Mouse (Mus musculus) cortical plate, adult 2 months (tissue): ENCODE results near the gene Utp4. TPM values are rescaled to one million over a fixed set of nuclear protein-coding genes. Genes with fewer than 3 reads are reported as not detected.
A peak's percentile ranks its signal among the peaks of the same experiment; 100 is the strongest.

ENCODE experiments used
- H3K27ac ChIP-seq: fragments of 200-500 bp; 2 replicates; pipeline ENCODE4 v1.5.1; 2012; ENCODE audit warnings: low read length, control low read depth, inconsistent platforms; ENCODE audit not compliant: insufficient read depth
- H3K4me1 ChIP-seq: fragments of 200-500 bp; 2 replicates; pipeline ENCODE4 v1.6.1; 2011; ENCODE audit warnings: low read length; ENCODE audit not compliant: control insufficient read depth, insufficient read depth
- H3K4me3 ChIP-seq: fragments of 200-500 bp; 2 replicates; pipeline ENCODE4 v1.5.1; 2011; ENCODE audit warnings: mild to moderate bottlenecking, low read length, control low read depth; ENCODE audit not compliant: insufficient read depth
- CTCF ChIP-seq: fragments of 200-500 bp; IDR thresholded peaks from 2 replicates; pipeline ENCODE4 v1.5.1; 2011; ENCODE audit warnings: mild to moderate bottlenecking, control low read depth, low read length; ENCODE audit not compliant: insufficient read depth; ENCODE audit errors: extremely low read depth
- POLR2A ChIP-seq: fragments of 200-500 bp; IDR thresholded peaks from 2 replicates; pipeline ENCODE4 v1.6.1; 2011; ENCODE audit warnings: mild to moderate bottlenecking, low read length, control low read depth; ENCODE audit not compliant: insufficient read depth; ENCODE audit errors: extremely low read depth
- polyA plus RNA-seq: library from polyadenylated mRNA; depleted of rRNA; stranded (reverse); fragments of >200 nt; gene quantifications from 2 replicates; pipeline ENCODE4 v1.2.3, GENCODE M21; 2012

Gene Utp4
- polyA plus RNA-seq, 1 experiment, result 30.6 TPM

GRCm38 (mm10) chr8:106899473-106899872 is 6.0 kb downstream of the Utp4 start:
- Histone ChIP-seq H3K4me1 (peaks cover 2% of the 10 kb centered on the region; the same call in 1 of the 2 replicates), H3K4me3 (no peak overlapping the region), H3K27ac (no peak overlapping the region)
- TF ChIP-seq POLR2A (no peak), CTCF (no peak)

DNA sequence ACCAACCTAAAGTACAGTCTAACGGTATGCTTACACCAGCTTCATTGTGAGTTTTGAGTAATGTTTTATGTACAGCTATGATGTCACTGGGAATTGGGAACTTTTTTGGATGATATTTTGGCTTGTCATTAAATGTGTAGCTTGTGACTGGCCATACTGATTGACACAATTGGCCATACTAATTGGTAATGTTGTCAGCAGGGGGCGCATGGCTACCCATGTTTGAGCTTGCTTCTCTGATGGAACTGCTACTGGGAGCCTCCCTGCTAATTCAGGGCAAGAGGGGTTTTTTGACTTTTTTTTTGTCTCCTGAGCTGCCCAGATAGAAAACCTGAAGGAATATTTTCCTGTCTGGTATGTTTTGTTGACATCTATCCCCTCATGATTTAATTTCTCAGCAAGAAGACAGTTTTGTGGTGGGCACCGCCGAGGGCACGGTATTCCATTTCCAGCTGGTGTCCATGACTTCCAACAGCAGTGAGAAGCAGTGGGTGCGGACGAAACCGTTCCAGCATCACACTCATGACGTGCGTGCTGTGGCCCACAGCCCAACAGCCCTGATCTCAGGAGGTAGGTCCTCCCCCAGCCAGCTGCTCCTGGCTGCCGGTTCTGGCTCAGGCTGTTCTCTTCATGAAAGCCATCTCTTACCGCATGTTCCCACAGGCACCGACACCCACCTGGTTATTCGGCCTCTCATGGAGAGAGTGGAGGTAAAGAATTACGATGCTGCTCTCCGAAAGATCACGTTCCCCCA is 12.5 kb downstream of the Utp4 start:
- Histone ChIP-seq H3K4me1 (peaks cover 4% of the 10 kb centered on the region), H3K27ac (peak overlapping the region; percentile 11; the same call in 1 of the 2 replicates), H3K4me3 (no peak overlapping the region)
- TF ChIP-seq CTCF, result peak; percentile 49
- no peak for TF ChIP-seq POLR2A

GRCm38 (mm10) chr8:106906635-106907034 is 13.2 kb downstream of the Utp4 start:
- peak overlapping the region; percentile 11; the same call in 1 of the 2 replicates for H3K27ac ChIP-seq
- TF ChIP-seq CTCF (no peak), POLR2A (no peak)
- H3K4me3 ChIP-seq, result no peak overlapping the region
- peaks cover 4% of the 10 kb centered on the region for H3K4me1 ChIP-seq

- peaks cover 4% of the 10 kb centered on the region for H3K4me1 ChIP-seq
- H3K27ac ChIP-seq, result no peak overlapping the region
- TF ChIP-seq POLR2A (no peak), CTCF (no peak)
- H3K4me3 ChIP-seq, result no peak overlapping the region
Measured at GRCm38 (mm10) chr8:106907450-106907849, 14.0 kb downstream of the Utp4 start.

DNA sequence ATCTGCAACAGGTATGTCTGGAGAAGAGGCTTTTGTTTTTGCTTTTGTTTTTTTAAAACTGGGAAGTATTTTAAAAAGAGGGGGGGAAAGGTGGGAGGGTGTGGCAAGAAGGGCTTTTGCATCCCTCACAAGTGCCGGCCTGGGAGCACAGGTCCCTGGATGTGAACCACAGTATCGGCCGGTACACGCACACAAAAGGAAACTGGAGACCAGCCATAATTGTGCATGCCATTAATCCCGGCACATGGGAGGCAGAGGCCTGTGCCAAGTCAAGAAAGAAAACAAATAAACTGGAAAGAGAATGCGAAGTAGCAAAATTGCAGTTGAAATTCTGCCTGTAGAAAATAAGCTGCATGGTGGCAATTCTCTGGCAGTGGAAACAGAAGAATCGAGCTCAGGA is 14.9 kb downstream of the Utp4 start:
- Histone ChIP-seq H3K4me3 (no peak overlapping the region), H3K27ac (no peak overlapping the region), H3K4me1 (peaks cover 4% of the 10 kb centered on the region)
- TF ChIP-seq POLR2A (no peak), CTCF (no peak)

DNA sequence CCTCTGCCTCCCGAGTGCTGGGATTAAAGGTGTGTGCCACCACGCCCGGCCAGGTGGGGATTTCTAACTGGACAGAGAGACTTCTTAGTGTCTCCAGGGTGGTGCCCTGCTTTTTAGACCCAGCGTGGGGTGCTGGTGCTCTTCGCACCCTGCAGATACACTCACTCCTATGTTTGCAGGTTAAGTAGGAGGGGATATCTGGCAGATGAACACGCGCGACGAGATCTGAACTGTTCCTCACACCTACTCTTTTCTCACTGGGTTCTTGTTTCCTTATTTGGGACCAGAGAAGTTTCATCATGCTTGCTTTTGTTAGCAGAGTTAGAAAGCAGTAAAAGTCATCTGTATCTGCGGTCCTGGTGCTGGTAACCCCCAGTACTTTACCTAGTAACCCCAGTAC is 20.2 kb downstream of the Utp4 start:
- H3K27ac ChIP-seq, result no peak overlapping the region
- H3K4me3 ChIP-seq, result no peak overlapping the region
- no peaks in the 10 kb centered on the region for H3K4me1 ChIP-seq
- TF ChIP-seq CTCF, result no peak
- no peak for TF ChIP-seq POLR2A

DNA sequence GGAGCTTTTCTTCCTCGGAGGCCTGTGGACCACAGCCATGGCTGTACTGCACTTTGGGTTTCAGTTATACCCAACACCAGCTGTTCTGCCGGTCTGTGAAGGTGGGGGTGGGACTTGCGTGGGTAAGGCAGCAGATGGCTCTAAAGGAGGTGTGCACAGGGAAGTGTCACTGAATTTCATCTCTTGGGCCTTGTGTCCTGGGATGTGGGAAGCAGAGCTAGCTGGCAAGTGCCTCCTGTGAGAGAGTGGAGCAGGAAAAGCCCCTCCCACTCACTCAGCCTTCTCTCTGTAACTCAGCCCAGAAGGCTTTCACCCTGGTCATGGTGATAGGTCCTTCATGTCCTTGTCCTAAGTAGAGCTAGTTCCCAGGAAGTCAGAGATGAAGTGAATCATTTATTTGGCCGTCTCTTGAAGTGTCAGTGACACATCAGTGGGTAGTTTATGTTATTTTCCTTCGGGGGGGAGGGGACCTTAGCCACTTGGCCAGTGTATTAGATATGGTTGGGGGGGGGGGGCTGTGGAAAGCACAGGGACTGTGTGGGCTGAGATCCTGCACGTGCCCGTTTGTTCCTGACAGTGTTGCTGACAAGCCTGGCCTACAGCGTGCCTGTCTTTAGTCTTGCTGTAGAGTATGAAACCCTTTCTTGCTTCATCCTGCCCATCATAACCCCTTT is 26.4 kb downstream of the Utp4 start:
- H3K4me1 ChIP-seq, result no peaks in the 10 kb centered on the region; the same call in 1 of the 2 replicates
- TF ChIP-seq POLR2A (no peak), CTCF (no peak)
- H3K4me3 ChIP-seq, result no peak overlapping the region
- H3K27ac ChIP-seq, result no peak overlapping the region

DNA sequence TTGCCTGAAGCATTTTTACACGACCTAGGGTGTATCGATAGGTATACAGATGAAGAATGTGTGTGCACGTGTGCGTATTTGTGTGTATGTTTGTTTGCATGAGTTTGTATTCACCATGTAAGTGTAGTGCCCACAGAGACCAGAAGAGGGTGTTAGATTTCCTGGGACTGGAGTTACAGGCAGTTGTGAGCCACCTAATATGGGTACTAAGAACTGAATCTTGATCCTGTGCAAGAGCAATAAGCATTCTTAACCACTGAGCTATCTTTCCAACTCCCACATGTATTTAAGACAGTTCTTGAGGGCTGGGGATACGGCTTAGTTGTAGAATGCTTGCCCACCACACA is 26.9 kb downstream of the Utp4 start:
- TF ChIP-seq POLR2A, result no peak
- TF ChIP-seq CTCF, result no peak
- H3K27ac ChIP-seq, result no peak overlapping the region

GRCm38 (mm10) chr8:106924057-106924456 is 30.6 kb downstream of the Utp4 start:
- Histone ChIP-seq H3K27ac (no peak overlapping the region), H3K4me1 (no peaks in the 10 kb centered on the region; the same call in 1 of the 2 replicates), H3K4me3 (no peak overlapping the region)
- TF ChIP-seq POLR2A, result no peak
- no peak for TF ChIP-seq CTCF

More for the DNA sequence above, 26.9 kb downstream of the Utp4 start:
- Histone ChIP-seq H3K4me3 (no peak overlapping the region), H3K4me1 (no peaks in the 10 kb centered on the region; the same call in 1 of the 2 replicates)
